Mouse (Mus musculus): ENCODE results near the gene Ap4e1.

Ap4e1 gene

DNA sequence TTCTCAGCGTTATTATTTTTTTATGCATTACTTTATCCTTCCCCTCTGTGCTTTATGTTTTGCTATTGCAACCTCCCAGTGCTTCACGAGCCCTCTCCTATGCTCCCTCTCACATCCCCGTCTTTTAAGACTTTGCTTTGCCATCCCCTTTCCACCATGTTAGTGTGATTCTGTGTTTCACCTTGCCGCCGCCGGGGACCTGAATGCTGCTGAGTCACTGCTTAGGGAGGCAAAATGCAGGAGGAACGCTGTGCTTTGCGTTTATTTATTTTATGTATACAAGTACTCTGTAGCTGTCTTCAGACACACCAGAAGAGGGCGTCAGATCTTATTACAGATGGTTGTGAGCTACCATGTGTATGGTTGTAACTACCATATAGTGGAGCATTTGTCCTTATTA lies 69.1 kb downstream of the Ap4e1 start:
- WGBS: 79% methylated on average over 9 of the region's 9 CpGs

DNA sequence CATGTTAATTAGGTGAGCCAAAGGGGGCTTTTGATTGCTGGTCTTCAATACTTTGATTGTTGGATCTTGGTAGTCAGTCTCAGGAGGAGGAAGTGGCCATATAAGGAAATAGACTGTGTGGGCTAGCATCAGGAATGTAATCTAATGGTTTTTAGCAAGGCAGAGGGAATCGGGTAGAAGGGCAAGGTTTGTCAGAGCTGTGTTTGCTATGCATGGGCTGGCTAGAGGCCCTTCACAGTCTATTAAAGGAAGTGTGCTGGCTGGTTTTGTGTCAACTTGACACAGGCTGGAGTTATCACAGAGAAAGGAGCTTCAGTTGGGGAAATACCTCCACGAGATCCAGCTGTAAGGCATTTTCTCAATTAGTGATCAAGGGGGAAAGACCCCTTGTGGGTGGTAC lies 70.5 kb downstream of the Ap4e1 start:
- WGBS: 60% methylated on average over 2 of the region's 2 CpGs

DNA sequence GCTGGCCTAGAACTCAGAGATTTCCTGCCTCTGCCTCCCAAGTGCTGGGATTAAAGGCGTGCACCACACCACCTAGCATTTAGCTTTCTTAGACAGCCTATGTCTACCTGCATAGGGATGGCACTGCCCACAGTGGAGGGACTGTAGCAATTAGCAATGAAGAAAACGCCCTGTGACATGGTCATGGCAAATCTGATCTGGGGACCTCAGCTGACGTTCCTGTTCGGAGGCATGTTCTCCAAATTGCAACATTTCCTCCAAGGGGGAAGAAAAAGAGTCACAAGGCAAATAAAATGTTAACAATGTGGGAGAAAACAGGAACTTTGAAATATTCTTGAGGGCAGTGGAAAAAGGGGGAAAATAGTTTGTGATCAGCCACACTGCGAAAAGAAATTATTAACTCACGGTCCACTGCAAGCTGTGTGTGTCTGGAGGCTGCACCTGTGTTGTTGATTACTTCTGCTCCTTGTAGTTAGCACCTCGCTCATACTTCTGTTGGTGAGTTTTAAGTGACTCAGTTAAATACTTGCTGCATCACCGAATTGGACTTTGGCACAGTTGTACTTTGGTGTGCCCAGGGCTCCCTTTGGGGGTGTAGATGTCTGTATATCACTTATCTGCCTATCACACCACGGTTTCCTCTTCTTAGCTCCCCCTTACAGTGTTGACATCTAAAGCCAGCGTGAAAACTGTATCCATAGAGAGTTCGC lies 71.5 kb downstream of the Ap4e1 start:
- WGBS: 94% methylated on average over 11 of the region's 11 CpGs

DNA sequence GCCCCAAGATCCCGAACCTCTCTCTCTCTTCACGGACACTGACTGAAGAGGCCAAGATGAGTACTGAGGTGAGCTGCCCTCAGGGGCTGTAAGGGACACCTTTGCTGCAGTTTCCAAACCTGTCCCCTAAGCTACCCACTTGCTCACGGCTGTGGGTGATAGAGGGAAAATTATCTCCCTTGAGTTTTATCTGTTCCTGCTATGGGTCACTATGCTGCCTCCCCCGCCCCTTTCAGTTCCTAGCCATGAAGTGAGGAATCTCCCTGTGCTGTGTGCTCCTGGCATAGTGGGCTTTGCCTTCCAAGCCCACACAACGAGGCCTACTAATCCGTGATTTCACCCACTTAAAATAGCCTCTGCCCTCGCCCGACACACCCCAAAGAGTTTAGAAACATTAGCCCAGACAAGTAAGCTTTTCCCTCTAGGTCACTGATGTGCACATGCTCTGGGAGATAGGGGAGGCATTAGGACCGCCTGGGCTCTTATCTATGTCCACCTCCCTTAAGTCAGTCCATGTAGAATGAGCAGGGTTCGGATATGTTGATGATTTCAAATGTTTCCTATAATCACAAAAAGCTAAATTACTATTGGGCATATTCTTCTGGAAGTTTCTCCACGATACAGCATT lies 72.2 kb downstream of the Ap4e1 start:
- 93% methylated on average over 11 of the region's 11 CpGs for WGBS

DNA sequence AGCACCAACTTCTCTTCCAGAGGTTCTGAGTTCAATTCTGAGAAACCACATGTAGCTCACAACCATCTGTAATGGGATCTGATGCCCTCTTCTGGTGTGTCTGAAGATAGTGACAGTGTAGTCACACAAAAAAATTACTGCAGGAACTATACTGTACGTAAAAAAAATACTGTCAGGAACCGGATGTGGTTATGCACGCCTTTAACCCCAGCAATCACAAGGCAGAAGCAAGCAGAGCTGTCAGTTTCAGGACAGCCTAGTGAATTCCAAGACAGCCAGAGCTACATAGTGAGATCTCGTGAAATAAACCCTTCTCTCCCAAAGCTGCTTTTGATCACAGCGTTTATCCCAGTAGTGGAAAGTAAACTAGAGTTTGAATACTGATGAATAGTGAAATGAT lies 77.7 kb downstream of the Ap4e1 start:
- 89% methylated on average over 5 of the region's 5 CpGs for WGBS

DNA sequence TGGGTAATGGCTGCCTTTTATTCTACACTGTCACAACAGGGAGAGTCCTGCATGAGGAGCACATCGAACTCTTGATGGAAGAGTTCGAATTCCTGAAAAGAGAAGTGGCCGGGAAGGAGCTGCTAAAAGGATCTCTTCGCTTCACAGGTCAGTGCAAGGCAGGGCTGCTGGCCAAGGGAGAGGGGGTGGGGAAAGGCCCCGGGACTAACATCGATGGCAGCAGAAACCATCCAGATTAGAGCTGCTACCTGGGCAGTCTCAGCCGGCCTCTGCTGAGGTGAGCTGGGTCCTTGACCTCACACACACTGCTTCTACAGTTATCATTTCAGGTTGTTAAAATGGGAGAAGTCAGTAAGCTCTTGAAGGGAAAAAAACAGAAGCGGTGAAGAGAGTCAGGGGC lies 83.5 kb downstream of the Ap4e1 start:
- 82% methylated on average over 8 of the region's 8 CpGs for WGBS

DNA sequence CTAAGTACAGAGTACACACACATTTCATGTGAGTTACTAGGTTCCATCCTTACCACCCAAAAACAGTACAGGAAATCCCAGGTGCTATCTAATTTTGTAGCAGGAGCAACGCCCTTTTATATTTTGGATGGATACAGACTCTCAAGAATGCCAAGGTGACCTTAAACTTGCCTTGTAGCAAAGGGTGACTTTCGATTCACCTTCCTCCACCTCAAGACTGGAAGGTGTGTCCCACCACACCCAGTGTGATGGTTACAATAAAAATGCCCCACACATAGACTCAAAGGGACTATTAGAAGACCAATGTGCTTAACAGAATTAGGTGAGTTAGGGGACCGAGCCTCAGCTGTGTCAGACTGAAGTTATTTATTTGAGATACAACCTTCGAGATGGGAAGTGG lies 100.5 kb downstream of the Ap4e1 start:
- 93% methylated on average over 4 of the region's 4 CpGs for WGBS
